Mouse (Mus musculus) megakaryocyte, embryonic 14.5 days (primary cell): ENCODE data around the gene Gm9837. TPM values are rescaled to one million over a fixed set of nuclear protein-coding genes. Genes with fewer than 3 reads are reported as not detected.

Experiments used
- H3K27me3 ChIP-seq: replicated peaks from 2 replicates; pipeline ENCODE3; 2012; ENCODE audit warnings: inconsistent platforms
- H3K36me3 ChIP-seq: replicated peaks from 2 replicates; pipeline ENCODE3; 2012; ENCODE audit warnings: low read length, inconsistent platforms, mixed read lengths
- H3K4me1 ChIP-seq: 2 replicates; pipeline ENCODE4 v1.6.1; 2012; ENCODE audit warnings: inconsistent platforms
- H3K4me3 ChIP-seq: replicated peaks from 2 replicates; pipeline ENCODE3; 2012; ENCODE audit warnings: moderate library complexity, mild to moderate bottlenecking, inconsistent platforms
- H3K9me3 ChIP-seq: 2 replicates; pipeline ENCODE4 v1.6.1; 2012; ENCODE audit warnings: inconsistent platforms
- FLI1 ChIP-seq: IDR thresholded peaks from 2 replicates; pipeline ENCODE4 v1.6.1; 2012; ENCODE audit warnings: low read length, inconsistent platforms, mixed read lengths
- GATA1 ChIP-seq: IDR thresholded peaks from 3 replicates; pipeline ENCODE4 v1.6.1; 2012; ENCODE audit warnings: mixed read lengths, low read length, inconsistent platforms, borderline replicate concordance
- polyA plus RNA-seq: library from polyadenylated mRNA; stranded (reverse); fragments of >175 nt; gene quantifications from 2 replicates; pipeline ENCODE4 v1.2.3, GENCODE M21; 2012; ENCODE audit warnings: low replicate concordance; ENCODE audit not compliant: insufficient read depth

Gm9837 gene
- polyA plus RNA-seq, 1 experiment: not detected

GRCm38 (mm10) chr11:53504376-53504775 lies 34.1 kb upstream of the Gm9837 start:
- H3K36me3 ChIP-seq: no peaks in the 10 kb centered on the region
- TF ChIP-seq GATA1: no peak
- peaks cover 76% of the 10 kb centered on the region for H3K4me1 ChIP-seq
- H3K4me3 ChIP-seq: no peak overlapping the region
- peaks cover 26% of the 10 kb centered on the region for H3K27me3 ChIP-seq
- H3K9me3 ChIP-seq: peaks cover 12% of the 10 kb centered on the region

- H3K36me3 ChIP-seq: no peaks in the 10 kb centered on the region
- H3K27me3 ChIP-seq: peaks cover 27% of the 10 kb centered on the region
- peaks cover 13% of the 10 kb centered on the region for H3K9me3 ChIP-seq
- H3K4me1 ChIP-seq: peaks cover 77% of the 10 kb centered on the region
- no peak overlapping the region for H3K4me3 ChIP-seq
- TF ChIP-seq FLI1 (no peak), GATA1 (no peak)
Measured at GRCm38 (mm10) chr11:53503738-53504137, 33.5 kb upstream of the Gm9837 start.

DNA sequence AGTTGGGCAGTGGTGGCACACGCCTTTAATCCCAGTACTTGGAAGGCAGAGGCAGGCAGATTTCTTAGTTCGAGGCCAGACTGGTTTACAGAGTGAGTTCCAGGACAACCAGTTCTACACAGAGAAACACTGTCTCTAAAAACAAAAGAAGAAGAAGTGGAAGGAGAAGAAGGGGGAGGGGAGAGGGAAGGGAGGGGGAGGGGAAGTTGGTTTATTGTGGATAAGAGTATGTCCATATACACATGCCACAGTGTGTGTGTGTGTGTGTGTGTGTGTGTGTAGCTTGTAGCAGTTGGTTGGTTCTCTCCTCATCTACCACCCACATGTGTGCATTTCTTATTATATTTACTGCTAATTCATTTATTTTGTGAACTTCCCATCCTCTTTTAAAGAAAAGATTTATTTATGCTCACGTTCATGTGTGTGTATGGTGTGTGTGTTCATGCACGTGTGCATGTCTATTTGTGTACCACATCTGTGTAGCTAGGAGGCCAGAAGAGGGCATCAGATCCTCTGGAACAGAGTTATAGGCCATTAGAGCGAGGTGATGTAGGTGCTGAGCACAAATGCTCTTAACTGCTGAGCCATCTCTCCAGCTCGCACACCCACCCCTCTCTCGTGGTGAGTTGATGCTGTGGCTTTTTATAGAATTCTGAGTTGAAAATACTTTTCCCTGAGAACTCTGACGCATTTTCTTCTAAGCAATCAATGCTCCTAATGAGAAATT lies 31.9 kb upstream of the Gm9837 start:
- TF ChIP-seq GATA1 (no peak), FLI1 (no peak)
- H3K9me3 ChIP-seq: peaks cover 13% of the 10 kb centered on the region
- H3K4me3 ChIP-seq: peak overlapping the region; percentile 14
- H3K36me3 ChIP-seq: no peaks in the 10 kb centered on the region
- H3K27me3 ChIP-seq: peaks cover 22% of the 10 kb centered on the region
- H3K4me1 ChIP-seq: peaks cover 74% of the 10 kb centered on the region

DNA sequence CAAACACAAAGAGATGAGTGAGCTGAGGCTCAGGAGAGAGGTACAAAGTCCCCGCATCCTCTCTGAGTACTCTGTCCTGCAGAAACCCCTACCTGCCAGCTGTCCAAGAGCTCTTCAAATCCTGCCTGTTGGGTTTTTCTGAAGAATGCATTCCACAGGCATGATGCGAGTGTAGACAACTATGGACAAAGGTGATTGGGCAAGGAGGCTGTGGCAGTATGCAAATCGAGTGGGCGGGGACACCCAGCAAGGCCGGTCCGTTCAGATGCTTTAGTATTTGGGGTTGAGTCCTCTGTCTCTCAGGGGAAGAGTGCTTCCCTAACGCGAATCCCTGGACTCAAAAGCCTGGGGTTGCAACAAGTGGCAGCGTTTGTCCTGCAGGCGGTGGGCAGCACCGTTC lies 30.3 kb upstream of the Gm9837 start:
- Histone ChIP-seq H3K4me1 (peaks cover 69% of the 10 kb centered on the region), H3K9me3 (peaks cover 9% of the 10 kb centered on the region), H3K36me3 (no peaks in the 10 kb centered on the region), H3K4me3 (no peak overlapping the region), H3K27me3 (peaks cover 31% of the 10 kb centered on the region)
- TF ChIP-seq FLI1 (no peak), GATA1 (no peak)

GRCm38 (mm10) chr11:53496946-53497345 lies 26.7 kb upstream of the Gm9837 start:
- no peaks in the 10 kb centered on the region for H3K36me3 ChIP-seq
- TF ChIP-seq GATA1 (no peak), FLI1 (no peak)
- H3K9me3 ChIP-seq: peaks cover 8% of the 10 kb centered on the region
- peaks cover 32% of the 10 kb centered on the region for H3K27me3 ChIP-seq
- H3K4me1 ChIP-seq: peaks cover 45% of the 10 kb centered on the region
- peak overlapping the region; percentile 40 for H3K4me3 ChIP-seq

- TF ChIP-seq FLI1 (no peak), GATA1 (no peak)
- H3K4me1 ChIP-seq: peaks cover 34% of the 10 kb centered on the region
- no peak overlapping the region for H3K4me3 ChIP-seq
Measured at GRCm38 (mm10) chr11:53495417-53495816, 25.1 kb upstream of the Gm9837 start.

GRCm38 (mm10) chr11:53493243-53493955 lies 23.1 kb upstream of the Gm9837 start:
- H3K4me3 ChIP-seq: no peak overlapping the region
- no peaks in the 10 kb centered on the region; the same call in 1 of the 2 replicates for H3K9me3 ChIP-seq
- H3K4me1 ChIP-seq: peaks cover 38% of the 10 kb centered on the region
- peaks cover 15% of the 10 kb centered on the region for H3K27me3 ChIP-seq
- TF ChIP-seq FLI1 (no peak), GATA1 (no peak)
- H3K36me3 ChIP-seq: no peaks in the 10 kb centered on the region

More at GRCm38 (mm10) chr11:53495417-53495816, 25.1 kb upstream of the Gm9837 start:
- H3K36me3 ChIP-seq: no peaks in the 10 kb centered on the region
- peaks cover 26% of the 10 kb centered on the region for H3K27me3 ChIP-seq
- H3K9me3 ChIP-seq: peaks cover 8% of the 10 kb centered on the region

DNA sequence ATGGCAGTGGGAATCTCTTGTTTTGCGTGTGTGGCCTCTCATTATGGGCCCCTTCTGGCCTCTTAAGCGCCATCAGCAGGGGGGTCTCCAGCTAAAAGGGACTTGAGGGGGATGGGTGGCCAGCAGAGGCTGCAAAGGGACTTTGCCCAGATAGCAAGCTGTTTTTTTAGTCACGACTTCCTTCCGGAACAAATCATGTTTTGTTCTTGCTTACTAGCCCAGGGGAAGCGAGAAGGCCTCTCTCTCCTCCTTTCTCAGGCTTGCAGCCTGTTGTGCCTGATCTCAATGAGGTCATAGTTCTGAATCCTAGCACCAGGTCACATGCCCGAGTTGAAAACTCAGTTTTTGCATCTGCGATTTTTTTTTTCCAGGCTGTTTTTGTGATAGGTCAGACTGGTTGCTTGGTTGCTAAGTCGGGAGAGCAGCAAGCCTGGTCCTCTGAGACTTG lies 21.7 kb upstream of the Gm9837 start:
- Histone ChIP-seq H3K36me3 (no peaks in the 10 kb centered on the region), H3K27me3 (peaks cover 21% of the 10 kb centered on the region), H3K4me3 (no peak overlapping the region), H3K9me3 (no peaks in the 10 kb centered on the region; the same call in 1 of the 2 replicates), H3K4me1 (peaks cover 42% of the 10 kb centered on the region)
- TF ChIP-seq GATA1: no peak
- TF ChIP-seq FLI1: no peak

DNA sequence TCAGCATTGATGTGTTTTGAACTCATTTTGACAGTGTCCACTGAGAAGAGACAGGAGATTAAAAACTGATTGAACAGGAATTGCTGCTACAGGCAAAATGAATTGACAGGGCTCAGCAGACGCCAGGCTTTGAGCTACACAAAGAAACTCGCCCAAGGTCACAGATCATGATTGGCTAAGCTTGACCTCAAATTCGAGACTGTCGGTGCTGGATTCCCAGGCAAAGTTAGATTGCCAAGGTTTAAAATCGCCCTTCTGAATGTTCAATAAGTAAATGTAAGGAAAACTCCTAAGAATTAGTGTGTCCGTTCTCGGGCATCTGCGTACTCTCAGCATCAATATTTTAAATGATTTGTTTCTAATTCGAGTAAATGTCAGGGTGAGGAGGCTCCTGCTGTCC lies 19.1 kb upstream of the Gm9837 start:
- Histone ChIP-seq H3K4me1 (peaks cover 45% of the 10 kb centered on the region), H3K36me3 (no peaks in the 10 kb centered on the region), H3K27me3 (peaks cover 24% of the 10 kb centered on the region), H3K4me3 (no peak overlapping the region), H3K9me3 (peaks cover 7% of the 10 kb centered on the region; the same call in 1 of the 2 replicates)
- TF ChIP-seq GATA1 (no peak), FLI1 (no peak)

DNA sequence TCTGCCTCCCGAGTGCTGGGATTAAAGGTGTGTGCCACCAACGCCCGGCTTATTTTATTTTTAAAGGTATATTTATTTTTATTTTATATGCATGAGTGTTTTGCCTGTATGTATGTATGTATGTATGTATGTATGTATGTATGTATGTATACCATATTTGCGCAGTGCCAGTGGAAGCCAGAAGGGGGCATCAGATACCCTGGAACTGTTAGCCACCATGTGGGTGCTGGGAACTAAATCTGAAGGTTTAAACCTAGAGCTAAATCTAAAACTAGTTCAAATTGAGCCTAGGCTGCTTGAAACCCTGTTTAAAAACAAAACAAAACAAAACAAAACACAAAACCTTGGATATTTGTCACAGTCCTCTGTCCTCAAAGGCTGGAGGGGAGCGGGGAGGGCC lies 18.7 kb upstream of the Gm9837 start:
- Histone ChIP-seq H3K9me3 (peaks cover 7% of the 10 kb centered on the region; the same call in 1 of the 2 replicates), H3K4me1 (peaks cover 45% of the 10 kb centered on the region), H3K4me3 (no peak overlapping the region), H3K27me3 (peaks cover 24% of the 10 kb centered on the region), H3K36me3 (no peaks in the 10 kb centered on the region)
- TF ChIP-seq FLI1 (no peak), GATA1 (no peak)
